Mouse (Mus musculus): Measurements from ENCODE around the gene Cir1. TPM values are rescaled to one million over a fixed set of nuclear protein-coding genes. Genes with fewer than 3 reads are reported as not detected.

The Cir1 gene
- polyA plus RNA-seq, 1 experiment from 2014 or later, result 18.0 TPM

DNA sequence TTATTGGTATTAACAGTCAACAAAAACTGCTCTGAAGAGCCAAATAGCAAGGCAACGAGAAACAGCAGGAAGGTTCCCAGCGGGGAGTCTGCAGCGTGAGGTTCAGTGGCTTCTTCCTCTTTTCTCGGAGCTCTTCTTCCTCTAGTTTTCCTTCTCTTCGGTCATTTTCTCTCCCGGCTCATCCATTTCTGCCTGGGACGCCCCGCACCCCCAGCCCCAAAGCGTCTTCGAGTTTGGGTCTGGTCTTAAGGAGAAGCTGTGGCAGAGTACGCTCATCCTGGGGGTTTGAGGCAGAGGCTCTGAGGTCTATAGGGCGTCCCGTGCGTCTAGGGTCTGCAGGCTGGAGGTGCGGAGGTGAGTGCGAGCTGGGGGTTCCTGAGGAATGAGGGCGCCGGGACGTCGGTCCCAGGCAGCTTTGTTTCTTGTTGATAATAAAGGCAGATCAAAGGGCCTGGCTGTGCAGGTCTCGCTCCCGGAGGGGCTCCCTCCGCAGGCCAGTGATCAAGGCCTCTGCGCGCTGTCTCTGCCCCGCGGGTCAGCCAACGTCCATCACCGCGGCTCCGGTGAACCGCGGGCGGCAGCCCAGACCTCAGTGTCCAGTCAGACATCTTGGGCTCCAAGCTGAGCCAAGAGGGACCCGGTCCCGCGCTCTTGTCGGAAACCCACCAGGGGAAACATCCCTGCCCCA is 35.3 kb downstream of the Cir1 start:
- no peaks in the 10 kb centered on the region for H3K9me3 ChIP-seq
- peaks cover 62% of the 10 kb centered on the region for H3K4me1 ChIP-seq
- peaks cover 100% of the 10 kb centered on the region for H3K27me3 ChIP-seq (replicated peaks; ENCODE audit: low read depth, poor library complexity, severe bottlenecking)
- H3K4me3 ChIP-seq, result peak overlapping the region; percentile 49
- no peaks in the 10 kb centered on the region for H3K36me3 ChIP-seq (replicated peaks)
- H3K27ac ChIP-seq (replicated peaks), result peak overlapping the region; percentile 16; the same call in 1 of the 2 replicates
- peak; percentile 70 for DNase-seq (ENCODE audit: low spot score)
- WGBS, result under 1% methylated on average over 38 of the region's 38 CpGs

DNA sequence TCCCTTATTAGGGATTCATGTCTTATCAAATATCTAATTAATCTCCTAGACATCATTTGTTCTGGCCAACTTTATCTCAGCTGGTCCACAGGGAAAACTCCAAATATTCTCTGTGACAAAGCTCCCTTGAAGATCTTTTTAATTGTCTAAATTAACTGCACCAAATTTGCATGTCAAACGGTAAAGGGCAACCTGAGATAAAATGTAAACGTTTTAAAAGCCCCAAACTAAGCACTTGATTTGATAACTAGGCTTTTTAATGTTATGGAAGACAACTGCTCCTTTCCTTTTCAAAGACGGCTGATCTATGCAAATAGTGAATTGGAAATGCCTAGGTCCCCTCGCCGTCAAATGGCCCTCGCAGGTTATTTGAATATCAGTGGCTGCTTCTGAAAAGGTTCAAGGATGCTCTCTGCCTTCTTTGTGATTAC is 36.3 kb downstream of the Cir1 start:
- Histone ChIP-seq H3K4me1 (peaks cover 70% of the 10 kb centered on the region), H3K27me3 (replicated peaks; ENCODE audit: low read depth, poor library complexity, severe bottlenecking) (peaks cover 100% of the 10 kb centered on the region), H3K9me3 (no peaks in the 10 kb centered on the region), H3K27ac (replicated peaks) (no peak overlapping the region), H3K36me3 (replicated peaks) (no peaks in the 10 kb centered on the region), H3K4me3 (no peak overlapping the region)
- under 1% methylated on average over 6 of the region's 6 CpGs for WGBS
- DNase-seq (ENCODE audit: low spot score), result peak; percentile 35

DNA sequence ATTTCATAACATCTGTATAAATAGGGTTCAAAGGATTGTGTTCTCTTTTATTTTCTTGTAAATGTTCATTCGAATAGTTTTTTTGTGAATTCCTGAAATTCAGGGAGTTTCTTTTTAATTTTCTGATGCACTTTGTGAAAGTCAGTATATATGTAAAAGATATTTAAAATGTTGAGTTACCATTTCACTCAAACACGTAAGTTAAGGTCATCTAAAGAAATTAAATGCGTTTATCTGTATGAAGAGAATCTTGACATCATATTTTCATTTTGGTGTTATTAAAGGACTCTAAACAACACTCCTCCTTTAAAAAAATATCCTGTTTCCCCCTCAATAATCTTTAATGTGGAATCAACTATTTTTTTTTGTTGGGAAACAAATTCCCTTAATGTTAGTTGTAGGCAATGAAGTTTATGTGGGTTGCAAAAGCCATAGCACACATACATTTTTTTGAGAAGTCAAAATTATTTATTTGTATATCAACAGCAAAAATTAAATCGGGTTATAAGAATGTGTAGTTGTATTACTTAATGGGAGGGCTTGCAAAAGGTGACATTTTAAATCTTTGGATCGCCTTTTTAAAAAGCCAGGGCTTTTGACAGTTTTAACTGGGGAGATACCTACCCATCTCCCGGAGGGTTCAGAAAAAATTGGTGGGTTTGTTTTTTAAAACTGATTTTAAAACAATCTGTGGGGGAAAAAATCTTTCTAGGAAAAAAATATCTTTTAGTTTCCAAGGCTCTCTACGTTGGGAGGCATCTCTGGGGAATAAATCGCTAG is 37.0 kb downstream of the Cir1 start:
- Histone ChIP-seq H3K4me1 (peaks cover 70% of the 10 kb centered on the region), H3K9me3 (no peaks in the 10 kb centered on the region), H3K27me3 (replicated peaks; ENCODE audit: low read depth, poor library complexity, severe bottlenecking) (peaks cover 100% of the 10 kb centered on the region), H3K4me3 (no peak overlapping the region), H3K27ac (replicated peaks) (no peak overlapping the region), H3K36me3 (replicated peaks) (no peaks in the 10 kb centered on the region)
- WGBS, result 7% methylated on average over 8 of the region's 8 CpGs
- no peak for DNase-seq (ENCODE audit: low spot score)

DNA sequence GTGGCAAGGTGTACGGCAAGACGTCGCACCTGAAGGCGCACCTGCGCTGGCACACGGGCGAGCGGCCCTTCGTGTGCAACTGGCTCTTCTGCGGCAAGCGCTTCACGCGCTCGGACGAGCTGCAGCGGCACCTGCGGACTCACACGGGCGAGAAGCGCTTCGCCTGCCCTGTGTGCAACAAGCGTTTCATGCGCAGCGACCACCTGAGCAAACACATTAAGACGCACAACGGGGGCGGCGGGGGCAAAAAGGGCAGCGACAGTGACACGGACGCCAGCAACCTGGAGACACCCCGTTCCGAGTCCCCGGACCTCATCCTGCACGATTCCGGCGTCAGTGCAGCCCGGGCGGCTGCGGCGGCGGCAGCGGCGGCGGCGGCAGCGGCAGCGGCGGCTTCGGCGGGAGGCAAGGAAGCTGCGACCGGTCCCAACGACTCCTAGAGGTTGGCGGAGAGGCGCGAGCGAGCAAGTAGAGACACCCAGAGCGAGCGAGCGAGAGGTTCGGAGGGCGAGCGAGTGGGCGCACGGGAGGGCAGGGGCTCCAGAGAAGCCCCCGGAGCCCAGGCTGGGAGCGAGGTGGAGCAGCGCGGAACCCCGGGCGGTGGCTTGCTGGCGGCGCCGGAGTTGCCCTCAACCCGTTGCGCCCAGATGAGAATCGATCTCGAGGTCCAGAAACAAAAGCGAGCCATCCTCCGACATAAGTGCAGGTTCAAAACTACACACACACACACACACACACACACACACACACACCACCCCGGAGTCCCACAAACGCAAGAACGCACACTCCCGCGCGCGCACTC is 38.2 kb downstream of the Cir1 start:
- no peaks in the 10 kb centered on the region for H3K36me3 ChIP-seq (replicated peaks)
- no peaks in the 10 kb centered on the region for H3K9me3 ChIP-seq
- DNase-seq (ENCODE audit: low spot score), result peak; percentile 80
- peaks cover 75% of the 10 kb centered on the region for H3K4me1 ChIP-seq
- H3K4me3 ChIP-seq, result peak overlapping the region; percentile 57
- WGBS, result under 1% methylated on average over 88 of the region's 88 CpGs
- H3K27me3 ChIP-seq (replicated peaks; ENCODE audit: low read depth, poor library complexity, severe bottlenecking), result peaks cover 100% of the 10 kb centered on the region
- H3K27ac ChIP-seq (replicated peaks), result peak overlapping the region; percentile 72

DNA sequence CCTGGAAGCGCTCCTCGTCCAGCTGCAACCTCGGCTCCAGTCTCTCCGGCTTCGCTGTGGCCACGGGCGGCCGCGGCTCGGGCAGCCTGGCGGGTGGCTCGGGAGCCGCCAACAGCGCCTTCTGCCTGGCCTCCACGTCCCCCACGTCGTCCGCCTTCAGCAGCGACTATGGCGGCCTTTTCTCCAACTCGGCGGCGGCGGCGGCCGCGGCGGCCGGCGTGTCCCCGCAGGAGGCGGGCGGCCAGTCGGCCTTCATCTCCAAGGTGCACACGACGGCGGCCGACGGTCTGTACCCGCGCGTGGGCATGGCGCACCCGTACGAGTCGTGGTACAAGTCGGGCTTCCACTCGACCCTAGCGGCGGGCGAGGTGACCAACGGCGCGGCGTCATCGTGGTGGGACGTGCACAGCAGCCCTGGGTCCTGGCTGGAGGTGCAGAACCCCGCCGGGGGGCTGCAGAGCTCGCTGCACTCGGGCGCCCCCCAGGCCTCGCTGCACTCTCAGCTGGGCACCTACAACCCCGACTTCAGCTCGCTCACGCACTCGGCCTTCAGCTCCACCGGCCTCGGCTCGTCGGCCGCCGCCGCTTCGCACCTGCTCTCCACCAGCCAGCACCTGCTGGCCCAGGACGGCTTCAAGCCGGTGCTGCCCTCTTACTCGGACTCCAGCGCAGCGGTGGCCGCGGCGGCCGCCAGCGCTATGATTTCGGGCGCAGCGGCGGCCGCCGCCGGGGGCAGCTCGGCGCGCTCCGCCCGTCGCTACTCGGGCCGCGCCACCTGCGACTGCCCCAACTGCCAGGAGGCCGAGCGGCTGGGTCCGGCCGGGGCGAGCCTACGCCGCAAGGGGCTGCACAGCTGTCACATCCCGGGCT is 39.0 kb downstream of the Cir1 start:
- Histone ChIP-seq H3K4me1 (peaks cover 69% of the 10 kb centered on the region), H3K27me3 (replicated peaks; ENCODE audit: low read depth, poor library complexity, severe bottlenecking) (peaks cover 100% of the 10 kb centered on the region), H3K36me3 (replicated peaks) (no peaks in the 10 kb centered on the region), H3K9me3 (no peaks in the 10 kb centered on the region), H3K4me3 (peak overlapping the region; percentile 57), H3K27ac (replicated peaks) (peak overlapping the region; percentile 72)
- WGBS, result under 1% methylated on average over 110 of the region's 110 CpGs
- peak; percentile 72 for DNase-seq (ENCODE audit: low spot score)

DNA sequence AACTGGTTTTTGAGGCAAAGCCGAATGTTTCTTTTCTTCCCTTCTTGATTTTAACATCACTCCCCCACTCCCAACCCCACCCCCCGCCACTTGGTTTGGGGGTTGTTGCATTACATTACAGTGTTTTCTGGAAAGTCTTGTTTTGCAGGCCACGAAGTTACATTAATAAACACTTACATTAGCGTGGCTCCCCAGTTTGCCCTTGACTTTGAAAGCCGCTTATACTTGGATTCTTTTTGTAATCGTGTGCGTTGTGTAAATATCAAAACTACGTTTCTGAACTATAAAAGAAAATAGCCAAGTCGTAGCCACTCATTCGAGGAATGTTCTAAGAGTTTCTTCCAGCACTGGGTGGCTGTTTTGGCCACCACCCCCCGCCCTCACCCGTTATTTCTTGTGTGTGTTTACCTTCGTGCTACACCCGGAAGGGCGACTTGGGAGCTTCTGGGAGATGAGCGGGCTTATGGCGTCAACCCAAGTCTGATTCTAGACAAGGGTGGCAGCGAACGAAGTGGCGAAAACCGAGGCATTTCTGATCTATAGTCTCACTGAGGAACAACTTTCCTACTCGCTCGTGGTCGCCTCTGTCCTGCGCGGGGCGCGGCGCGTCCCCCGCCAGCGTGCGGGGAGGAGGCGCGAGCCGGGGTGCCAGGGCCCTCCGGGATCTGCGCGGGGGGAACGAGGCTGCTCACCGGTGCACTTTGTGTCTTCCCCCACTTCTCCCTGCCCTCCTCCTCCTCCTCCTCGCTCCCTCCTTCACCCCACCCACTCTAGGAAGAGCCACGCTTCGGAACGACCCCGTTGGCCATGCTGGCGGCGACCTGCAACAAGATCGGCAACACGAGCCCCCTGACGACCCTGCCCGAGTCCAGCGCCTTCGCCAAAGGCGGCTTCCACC is 39.9 kb downstream of the Cir1 start:
- H3K27ac ChIP-seq (replicated peaks), result peak overlapping the region; percentile 72
- no peaks in the 10 kb centered on the region for H3K36me3 ChIP-seq (replicated peaks)
- H3K4me3 ChIP-seq, result peak overlapping the region; percentile 57
- peak; percentile 51 for DNase-seq (ENCODE audit: low spot score)
- H3K9me3 ChIP-seq, result no peaks in the 10 kb centered on the region
- H3K27me3 ChIP-seq (replicated peaks; ENCODE audit: low read depth, poor library complexity, severe bottlenecking), result peaks cover 100% of the 10 kb centered on the region
- H3K4me1 ChIP-seq, result peaks cover 68% of the 10 kb centered on the region
- WGBS, result 2% methylated on average over 55 of the region's 55 CpGs

- Histone ChIP-seq H3K9me3 (no peaks in the 10 kb centered on the region), H3K36me3 (replicated peaks) (no peaks in the 10 kb centered on the region), H3K4me1 (peaks cover 60% of the 10 kb centered on the region), H3K27me3 (replicated peaks; ENCODE audit: low read depth, poor library complexity, severe bottlenecking) (peaks cover 100% of the 10 kb centered on the region), H3K4me3 (peak within 1 kb of the TSS; percentile 57), H3K27ac (replicated peaks) (peak within 1 kb of the TSS; percentile 72)
- WGBS, result under 1% methylated on average over 48 of the region's 48 CpGs
- DNase-seq (ENCODE audit: low spot score), result peak; percentile 88
Measured at GRCm38 (mm10) chr2:73271459-73272161, 40.9 kb downstream of the Cir1 start, which contains the start of gene Sp9. Gene Sp9, plus strand, starts transcription at chr2:73271925.

- Histone ChIP-seq H3K36me3 (replicated peaks) (no peaks in the 10 kb centered on the region), H3K27me3 (replicated peaks; ENCODE audit: low read depth, poor library complexity, severe bottlenecking) (peaks cover 100% of the 10 kb centered on the region), H3K9me3 (no peaks in the 10 kb centered on the region), H3K4me1 (peaks cover 63% of the 10 kb centered on the region), H3K27ac (replicated peaks) (no peak overlapping the region), H3K4me3 (peak overlapping the region; percentile 57)
- under 1% methylated on average over 38 of the region's 38 CpGs for WGBS
- peak; percentile 66 for DNase-seq (ENCODE audit: low spot score)
Measured at GRCm38 (mm10) chr2:73270593-73271458, 41.7 kb downstream of the Cir1 start.

DNA sequence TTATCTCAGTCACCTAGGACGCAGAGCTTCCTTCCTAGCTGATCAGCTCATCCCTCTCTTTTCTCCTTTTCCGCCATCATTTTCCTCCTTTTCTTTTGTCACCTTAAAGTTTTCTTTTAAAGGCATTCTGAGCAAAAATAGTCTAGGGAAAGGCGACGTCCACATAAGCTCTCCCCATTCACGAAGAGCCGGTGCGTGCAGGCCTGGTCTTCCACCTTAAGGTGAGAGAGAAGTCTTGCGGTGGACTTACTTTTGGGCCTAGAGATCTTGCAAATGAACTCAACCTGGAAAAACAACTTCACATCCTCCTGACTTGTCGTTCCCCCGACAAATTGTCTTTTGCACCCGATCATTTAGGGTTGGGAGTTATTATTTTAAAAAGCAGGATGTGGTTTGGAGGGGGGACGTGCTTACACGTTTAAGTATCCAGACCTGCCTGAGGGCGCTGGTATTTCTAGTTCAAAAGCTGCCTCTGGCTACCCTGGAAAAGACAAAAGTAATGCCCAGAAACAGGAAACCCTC is 42.4 kb downstream of the Cir1 start:
- DNase-seq (ENCODE audit: low spot score), result no peak
- Histone ChIP-seq H3K4me3 (peak overlapping the region; percentile 57; the same call in 1 of the 2 replicates), H3K36me3 (replicated peaks) (no peaks in the 10 kb centered on the region), H3K27me3 (replicated peaks; ENCODE audit: low read depth, poor library complexity, severe bottlenecking) (peaks cover 100% of the 10 kb centered on the region), H3K27ac (replicated peaks) (no peak overlapping the region), H3K4me1 (peaks cover 69% of the 10 kb centered on the region), H3K9me3 (no peaks in the 10 kb centered on the region)
- WGBS, result 1% methylated on average over 14 of the region's 14 CpGs

DNA sequence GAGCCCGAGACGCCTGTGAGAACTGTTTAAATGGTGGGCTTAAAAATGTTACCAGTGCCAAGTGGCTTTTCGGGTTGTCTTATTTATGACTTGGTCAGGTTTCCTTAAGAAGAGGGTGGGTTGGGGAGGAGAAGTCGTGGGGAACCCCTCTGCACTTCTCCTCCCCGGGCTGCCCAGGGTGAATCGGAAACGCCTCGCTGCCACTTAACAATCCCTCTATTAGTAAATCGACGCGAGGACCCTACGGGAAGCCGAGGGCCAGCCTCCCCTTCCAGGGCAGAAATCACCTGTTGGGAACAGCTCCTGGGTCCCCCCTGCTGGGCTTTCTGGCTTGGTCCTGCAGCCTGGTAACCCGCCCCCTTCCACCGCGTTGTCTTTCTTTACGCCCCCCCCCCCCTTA is 42.8 kb downstream of the Cir1 start:
- peaks cover 72% of the 10 kb centered on the region for H3K4me1 ChIP-seq
- H3K27me3 ChIP-seq (replicated peaks; ENCODE audit: low read depth, poor library complexity, severe bottlenecking), result peaks cover 100% of the 10 kb centered on the region
- peak overlapping the region; percentile 29; the same call in 1 of the 2 replicates for H3K4me3 ChIP-seq
- no peak overlapping the region for H3K27ac ChIP-seq (replicated peaks)
- under 1% methylated on average over 17 of the region's 17 CpGs for WGBS
- DNase-seq (ENCODE audit: low spot score), result peak; percentile 60
- H3K9me3 ChIP-seq, result no peaks in the 10 kb centered on the region
- H3K36me3 ChIP-seq (replicated peaks), result no peaks in the 10 kb centered on the region

Measured in embryonic facial prominence, embryonic 10.5 days (tissue).